Mouse (Mus musculus) gastrocnemius, postnatal 10 days (tissue): ENCODE data around the gene Gm17509. TPM values are rescaled to one million over a fixed set of nuclear protein-coding genes. Genes with fewer than 3 reads are reported as not detected.
"Not testable (repeated sequence)": the region's sequence is repeated elsewhere in the genome, so short reads cannot be mapped to it uniquely, and the experiment has no call there.

Experiments
- DNase-seq: peaks from one replicate; pipeline ENCODE4 v3.0.0; 2021; ENCODE audit warnings: mixed read lengths
- total RNA-seq, 2 experiments: library from RNA; stranded (reverse); gene quantifications; 2 replicates each; pipeline ENCODE4 v1.2.3; 2021

Gene Gm17509
- total RNA-seq, 2 experiments from 2014 or later = not detected

- no peak for DNase-seq
Observed at GRCm38 (mm10) chr13:117206066-117206465, 14.8 kb downstream of the Gm17509 start.

- no peak for DNase-seq
Observed at GRCm38 (mm10) chr13:117204685-117205084, 16.2 kb downstream of the Gm17509 start.

DNA sequence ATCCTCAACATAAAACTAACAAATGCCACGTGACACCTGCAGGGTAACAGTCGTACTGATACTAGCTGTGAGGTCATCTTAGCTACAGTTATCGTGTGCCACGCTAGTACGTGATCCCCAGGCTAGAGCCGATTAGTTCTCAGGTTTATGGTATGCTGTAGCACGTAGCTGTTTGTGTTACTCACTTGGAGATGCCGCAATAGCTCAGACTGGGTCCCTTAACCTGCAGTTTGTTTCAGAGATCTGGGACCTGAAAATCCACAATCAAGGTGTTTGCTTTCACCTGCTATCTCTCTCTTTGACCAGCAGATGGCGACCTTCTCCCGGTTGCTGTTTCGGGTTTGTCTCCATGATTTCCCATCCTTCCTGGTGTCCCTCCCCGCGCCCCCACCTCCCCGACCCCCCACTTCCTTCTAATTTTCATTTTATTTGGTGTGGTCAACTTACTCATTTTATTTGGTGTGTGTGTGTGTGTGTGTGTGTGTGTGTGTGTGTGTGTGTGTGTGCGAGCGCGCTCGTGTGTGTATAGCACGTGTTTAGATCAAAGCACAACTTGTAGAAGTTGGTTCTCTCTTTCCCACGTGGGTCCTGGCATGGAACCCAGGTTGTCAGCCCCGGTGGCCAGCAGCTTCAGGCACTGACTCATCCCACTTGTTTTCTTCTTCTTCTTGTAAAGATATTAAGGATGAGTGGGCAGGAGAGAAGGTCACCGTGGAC, 18.0 kb downstream of the Gm17509 start:
- peak; percentile 18 for DNase-seq

DNA sequence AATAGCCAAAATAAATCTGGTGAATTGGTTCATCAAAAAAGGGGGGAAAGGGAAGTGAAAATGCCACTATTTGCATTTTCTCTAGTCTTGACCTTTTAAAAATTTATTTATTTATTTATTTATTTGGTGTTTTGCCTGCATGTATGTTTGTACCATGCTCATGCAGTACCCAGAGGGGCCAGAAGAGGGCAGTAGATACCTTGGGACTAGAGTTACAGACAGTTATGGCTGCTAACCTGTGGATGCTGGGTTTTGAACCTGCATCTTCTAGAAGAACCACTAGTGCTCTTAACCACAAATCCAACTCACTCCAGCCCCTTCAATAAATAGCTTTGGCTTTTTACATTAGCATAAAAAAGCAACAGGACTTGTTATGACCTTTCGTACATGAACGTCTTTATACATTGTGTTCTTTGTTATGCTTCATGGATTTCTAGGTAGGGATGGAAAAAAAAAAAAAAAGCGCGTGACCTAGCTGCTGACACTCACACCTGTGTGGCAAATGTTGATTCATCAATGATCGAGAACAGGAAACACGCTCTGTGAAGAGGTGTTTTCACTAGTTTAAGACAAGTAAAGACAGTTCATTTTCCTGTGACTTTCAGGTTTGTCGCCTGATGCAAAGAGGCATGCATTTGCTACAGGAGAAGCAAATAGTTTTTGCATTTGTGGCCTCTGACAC, 22.3 kb downstream of the Gm17509 start:
- DNase-seq = peak; percentile 81

DNA sequence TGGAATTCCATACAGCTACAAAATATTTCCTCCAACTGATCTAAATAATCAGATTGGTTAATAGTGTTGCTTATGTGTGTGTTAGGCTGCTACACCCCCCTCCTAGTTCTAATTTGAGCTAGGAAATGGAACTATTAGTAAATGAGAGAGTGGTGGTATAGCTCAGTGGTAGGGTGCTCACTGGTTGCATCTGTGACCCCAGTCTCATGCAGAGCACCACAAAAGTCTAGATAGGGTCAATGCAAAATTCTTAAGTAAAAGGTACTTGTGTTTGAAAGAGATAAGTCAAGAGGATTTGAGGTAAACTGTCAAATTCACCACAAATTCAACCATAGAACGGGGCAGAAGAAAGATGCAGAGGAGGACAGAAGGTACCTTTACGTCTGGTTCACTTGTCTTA, 23.2 kb downstream of the Gm17509 start:
- DNase-seq = no peak

DNA sequence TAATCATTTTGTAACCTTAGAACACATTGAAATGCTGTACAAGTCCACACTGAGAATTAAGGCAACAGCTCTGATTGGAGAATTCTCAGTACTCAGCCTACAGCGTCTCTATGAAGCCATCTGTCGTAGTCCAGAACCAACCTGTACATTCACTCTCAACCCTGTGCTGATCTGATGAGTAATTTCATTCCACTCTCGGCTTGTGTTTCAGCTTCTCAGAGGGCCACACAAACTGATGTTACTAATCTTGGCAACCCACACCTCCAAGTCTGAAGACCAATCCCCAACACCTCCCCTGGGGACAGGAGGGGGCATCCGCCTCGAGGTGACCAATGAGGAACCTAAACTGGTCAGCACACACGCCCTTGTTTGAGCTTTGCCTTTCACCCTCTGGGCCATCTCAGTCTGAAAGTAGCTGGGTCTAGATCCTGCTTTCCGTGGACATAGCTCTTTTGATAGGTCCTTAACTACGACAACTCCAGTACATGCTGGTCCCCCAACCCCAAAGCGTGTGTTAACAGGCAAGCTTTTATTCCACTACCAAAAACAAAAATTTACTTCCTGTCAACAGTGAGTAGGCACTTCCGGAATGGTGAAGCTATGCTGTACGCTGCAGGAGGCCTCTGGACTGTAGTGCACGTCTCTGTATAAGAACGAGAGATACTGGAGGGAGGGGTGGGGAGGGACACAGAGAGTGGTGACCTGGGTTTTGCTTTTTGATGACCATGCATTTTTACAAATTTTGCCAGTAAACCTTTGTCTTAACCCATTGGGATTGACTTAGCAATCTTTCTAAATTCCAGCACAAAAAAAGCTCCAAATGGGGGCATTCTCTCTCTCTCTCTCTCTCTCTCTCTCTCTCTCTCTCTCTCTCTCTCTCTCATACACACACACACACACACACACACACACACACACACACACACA, 25.0 kb downstream of the Gm17509 start:
- DNase-seq = no peak

GRCm38 (mm10) chr13:117193422-117193983, 27.4 kb downstream of the Gm17509 start:
- no peak for DNase-seq

DNA sequence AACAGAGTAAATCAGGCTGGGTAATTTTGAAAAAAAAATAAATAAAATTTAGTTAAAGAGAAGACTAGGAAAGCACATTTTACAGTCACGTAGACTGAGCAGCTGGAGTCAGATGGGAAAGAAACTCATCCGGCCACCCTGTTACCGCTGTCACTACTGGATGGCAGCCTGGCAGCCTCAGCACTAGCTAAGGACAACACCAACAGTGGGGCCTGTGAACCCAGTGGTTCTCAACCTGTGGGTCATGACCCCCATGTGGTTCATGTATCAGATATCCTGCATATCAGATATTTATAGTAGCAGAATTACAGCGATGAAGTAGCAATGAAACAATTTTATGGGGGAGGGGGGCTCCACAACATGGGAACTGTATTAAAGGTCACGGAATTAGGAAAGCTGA, 28.7 kb downstream of the Gm17509 start:
- DNase-seq = no peak

DNA sequence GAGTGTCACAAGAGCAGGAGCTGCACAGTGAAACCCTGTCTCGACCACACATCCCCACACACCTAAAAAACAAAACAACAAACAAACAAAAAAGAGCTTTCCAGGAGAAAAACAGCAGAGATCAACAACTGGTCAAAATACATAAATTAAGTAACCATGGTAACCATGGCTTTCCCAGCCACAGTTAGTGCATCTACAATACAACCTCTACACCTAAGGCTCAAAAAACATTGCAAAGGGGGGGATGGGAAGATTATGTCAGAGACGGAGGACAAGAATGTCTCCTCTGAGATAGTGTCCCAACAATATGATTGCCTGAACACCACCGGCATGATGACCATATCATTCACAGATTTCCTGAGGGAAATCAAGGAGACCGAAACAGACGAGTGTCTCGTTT, 35.5 kb downstream of the Gm17509 start:
- no peak for DNase-seq

- no peak for DNase-seq
Observed at GRCm38 (mm10) chr13:117183288-117183687, 37.6 kb downstream of the Gm17509 start.

DNA sequence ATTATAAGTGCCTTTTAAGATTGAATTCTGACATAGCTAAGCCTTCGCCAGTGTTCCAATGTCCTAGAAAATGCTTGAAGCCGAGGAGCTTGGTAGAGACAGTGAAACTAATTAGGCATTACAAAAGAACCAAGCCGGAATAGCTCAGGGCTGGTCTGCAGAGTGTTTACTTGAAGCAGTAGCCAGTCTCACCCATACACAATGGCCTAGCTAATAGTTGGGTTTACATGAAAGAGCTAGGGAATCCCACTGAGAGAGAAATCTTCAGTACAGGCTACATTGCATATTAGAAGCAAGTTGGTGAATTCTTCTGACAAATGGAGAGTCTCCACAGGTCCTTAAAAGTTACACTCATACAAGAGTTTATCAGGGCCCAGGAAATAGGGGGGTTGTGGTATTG, 40.0 kb downstream of the Gm17509 start:
- not testable (repeated sequence) for DNase-seq

Other genes with a start within 250 kb of the Gm17509 start
- 10 to 100 TPM; 18.4 to 21.9 TPM for gene Parp8, start 195.5 kb downstream of the Gm17509 start, total RNA-seq
- 10 to 100 TPM; 15.8 to 17.9 TPM for gene Emb, start 12.5 kb downstream of the Gm17509 start, total RNA-seq